Mouse (Mus musculus) ES-E14 (cell line): Measurements from ENCODE around the gene Sim2.

Experiments used
- CHD2 ChIP-seq: IDR thresholded peaks from 2 replicates; pipeline ENCODE4 v1.6.1; 2014; ENCODE audit warnings: mild to moderate bottlenecking, low read depth, low read length, inconsistent platforms
- HCFC1 ChIP-seq: IDR thresholded peaks from 2 replicates; pipeline ENCODE4 v1.6.1; 2012; ENCODE audit warnings: low read length, inconsistent platforms, borderline replicate concordance; ENCODE audit not compliant: insufficient read depth
- MAFK ChIP-seq: IDR thresholded peaks from 2 replicates; pipeline ENCODE4 v1.6.1; 2014; ENCODE audit warnings: mild to moderate bottlenecking, low read depth, low read length, inconsistent platforms; ENCODE audit not compliant: insufficient read depth
- ZNF384 ChIP-seq: IDR thresholded peaks from 2 replicates; pipeline ENCODE4 v1.6.1; 2012; ENCODE audit warnings: low read depth, low read length, inconsistent platforms

DNA sequence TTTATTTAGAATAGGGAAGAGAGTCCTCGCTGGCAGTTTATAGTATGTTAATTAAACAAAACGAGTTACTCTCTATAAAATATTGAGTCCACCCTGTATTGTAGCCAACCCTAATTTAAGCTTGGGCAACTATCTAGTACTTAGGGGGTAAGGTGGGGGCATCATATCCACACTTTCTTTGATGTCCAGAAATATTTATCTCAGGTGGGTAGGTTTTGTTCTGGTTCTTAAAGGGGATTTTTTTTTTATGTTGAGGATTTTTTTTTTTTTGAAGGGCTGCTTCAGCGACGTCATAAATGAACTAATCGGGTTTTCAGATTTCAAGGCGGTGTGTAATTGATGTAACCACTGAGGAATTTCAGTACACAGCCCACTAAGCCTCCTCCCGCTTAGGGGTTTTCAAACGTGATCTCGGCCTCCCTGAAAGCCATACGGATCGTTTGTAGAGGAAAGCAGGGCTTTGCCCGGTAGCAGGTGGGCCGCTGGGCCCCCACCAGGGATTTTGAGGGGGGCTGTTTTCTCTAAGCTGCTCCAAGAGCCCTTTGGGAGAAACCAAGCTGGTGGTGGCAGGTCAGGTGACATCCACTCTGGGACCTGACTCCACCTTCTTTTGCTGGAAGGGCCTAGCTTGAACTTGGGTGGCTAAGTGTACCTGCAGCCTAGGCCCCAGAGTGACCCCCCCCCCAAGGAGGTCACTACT lies 4.7 kb upstream of the Sim2 start:
- TF ChIP-seq CHD2 (no peak), MAFK (no peak), HCFC1 (no peak), ZNF384 (no peak)
